Mouse (Mus musculus) adrenal gland, adult 18-20 months (tissue): ENCODE measurements around the gene Mycl. TPM values are rescaled to one million over a fixed set of nuclear protein-coding genes. Genes with fewer than 3 reads are reported as not detected.

ENCODE experiments used
- DNase-seq, 2 experiments: peaks; one replicate each; pipeline ENCODE4 v3.0.0; 2021 to 2022; ENCODE audit warnings: low spot score in 2 of 2
- long read RNA-seq, 2 experiments: library from polyadenylated mRNA; stranded (forward); transcript quantifications; one replicate each; pipeline ENCODE4 v2.0.0; 2021
- total RNA-seq, 2 experiments: library from RNA; stranded (reverse); gene quantifications; 1 replicate in 1 of 2; 2 replicates in 1 of 2; pipeline ENCODE4 v1.2.3; 2021

The Mycl gene
- total RNA-seq: 1 to 10 TPM; 2.2 to 2.9 TPM
- long read RNA-seq, experiment 1, partial matches to known transcripts: 0 of 5 reads
- long read RNA-seq, experiment 1, other reads (novel, unspliced or antisense): 0 of 5 reads
- long read RNA-seq, experiment 2, partial matches to known transcripts: 0 of 3 reads
- long read RNA-seq, experiment 2, other reads (novel, unspliced or antisense): 0 of 3 reads

DNA sequence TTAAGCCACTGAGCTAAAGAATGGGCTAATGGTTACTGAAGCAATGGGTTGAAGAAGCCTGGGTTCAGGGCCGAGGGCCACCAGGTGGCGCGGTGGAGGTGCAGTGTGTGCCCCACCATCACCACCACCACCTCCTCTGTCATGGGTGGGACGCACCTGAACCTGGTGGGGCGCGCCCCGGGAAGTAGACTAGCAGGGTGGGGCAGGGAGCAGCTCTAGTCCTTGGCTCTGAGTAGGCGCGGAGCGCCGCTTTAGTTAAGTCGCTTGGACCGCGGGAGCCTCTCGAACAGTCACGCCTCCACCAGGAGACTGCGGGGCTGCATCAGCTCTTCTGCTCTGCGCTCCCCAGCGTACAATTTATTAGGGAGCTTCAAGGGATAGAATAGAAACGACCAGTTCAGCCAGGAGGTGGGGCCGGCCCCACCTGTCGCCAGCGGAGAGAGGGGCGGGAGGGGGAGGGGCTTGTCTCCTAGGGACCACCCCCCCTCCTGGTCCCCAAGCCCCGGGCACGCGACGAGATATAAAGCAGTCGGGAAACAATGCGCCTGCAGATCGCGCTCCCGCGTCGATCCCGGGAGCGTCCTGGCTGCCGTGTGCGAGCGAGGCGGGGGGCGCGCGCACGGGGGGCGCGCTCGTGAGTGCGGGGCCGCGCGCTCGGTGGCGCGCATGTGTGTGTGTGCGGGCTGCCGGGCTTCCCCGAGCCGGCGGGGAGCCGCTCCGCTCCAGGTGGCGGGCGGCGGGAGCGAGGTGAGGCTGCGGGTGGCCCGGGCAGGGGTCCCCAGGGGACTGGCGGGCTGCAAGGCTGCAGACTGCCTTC is at the start of gene Mycl:
TSS of gene Mycl (plus strand) at position 249 of the 817 bp plus-strand sequence.
- DNase-seq: peak; percentile 76 to 81

- no peak for DNase-seq
Measured at GRCm38 (mm10) chr4:122947223-122947622, 48.2 kb upstream of the Mycl start.

GRCm38 (mm10) chr4:122949096-122949495 is 46.4 kb upstream of the Mycl start:
- DNase-seq: no peak

DNA sequence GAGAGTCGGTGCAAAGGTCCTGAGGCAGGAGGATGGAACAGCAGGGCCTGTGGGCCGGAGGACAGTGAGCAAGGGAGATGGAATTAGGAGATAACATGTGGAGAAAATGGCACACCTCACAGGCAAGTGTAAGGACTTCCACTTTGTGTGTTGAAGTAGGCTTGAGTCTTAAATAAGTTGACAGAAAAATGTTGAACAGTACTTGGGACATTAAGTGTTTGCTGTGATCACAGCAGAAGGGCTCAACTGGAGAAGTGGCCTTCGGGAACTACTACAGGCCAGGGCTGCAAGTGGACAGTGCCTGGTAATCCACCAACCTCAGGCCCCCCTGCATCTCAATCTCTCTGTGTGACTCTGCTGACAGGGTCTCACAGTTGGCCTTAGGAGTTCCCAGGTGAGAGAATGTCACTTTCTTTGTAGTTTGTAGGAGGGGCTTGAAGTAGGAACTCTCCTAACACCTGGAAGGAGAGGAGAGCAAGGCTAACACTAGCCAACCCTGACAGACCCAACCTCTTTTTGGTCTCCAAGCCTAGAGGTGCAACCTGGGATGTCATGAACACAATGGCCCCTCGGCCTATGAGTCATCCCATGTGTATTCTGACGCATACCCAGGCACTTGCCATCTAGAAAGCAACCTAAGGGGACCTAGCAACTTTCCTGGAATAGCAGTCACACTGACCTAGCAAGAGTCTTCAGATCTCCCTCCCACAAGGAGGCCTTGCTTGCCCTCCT is 40.6 kb upstream of the Mycl start:
- DNase-seq: no peak

- peak; percentile 79 to 82 for DNase-seq
Measured at GRCm38 (mm10) chr4:122955412-122956136, 39.9 kb upstream of the Mycl start.

DNA sequence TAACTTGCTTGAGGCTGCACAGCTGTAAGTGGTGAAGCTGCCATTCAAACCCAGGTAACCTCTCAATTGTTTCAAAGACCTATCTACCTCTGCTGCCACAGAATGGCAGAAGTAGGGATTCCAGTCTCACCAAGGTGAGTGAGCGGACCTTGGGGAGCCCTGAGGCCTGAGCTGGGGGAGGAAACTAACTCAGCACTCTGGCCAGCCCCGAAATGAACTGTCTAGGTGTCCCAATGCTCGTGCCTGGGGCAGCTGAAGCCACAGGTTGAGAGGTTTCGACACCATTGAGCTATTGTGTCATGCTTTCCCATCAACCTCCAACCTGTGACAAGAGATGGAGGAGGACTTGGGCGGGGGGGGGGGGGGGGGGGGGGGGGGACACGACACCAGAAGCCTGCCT is 39.2 kb upstream of the Mycl start:
- DNase-seq: no peak

GRCm38 (mm10) chr4:122958491-122959031 is 36.9 kb upstream of the Mycl start:
- no peak for DNase-seq

GRCm38 (mm10) chr4:122959816-122960215 is 35.6 kb upstream of the Mycl start:
- DNase-seq: no peak

DNA sequence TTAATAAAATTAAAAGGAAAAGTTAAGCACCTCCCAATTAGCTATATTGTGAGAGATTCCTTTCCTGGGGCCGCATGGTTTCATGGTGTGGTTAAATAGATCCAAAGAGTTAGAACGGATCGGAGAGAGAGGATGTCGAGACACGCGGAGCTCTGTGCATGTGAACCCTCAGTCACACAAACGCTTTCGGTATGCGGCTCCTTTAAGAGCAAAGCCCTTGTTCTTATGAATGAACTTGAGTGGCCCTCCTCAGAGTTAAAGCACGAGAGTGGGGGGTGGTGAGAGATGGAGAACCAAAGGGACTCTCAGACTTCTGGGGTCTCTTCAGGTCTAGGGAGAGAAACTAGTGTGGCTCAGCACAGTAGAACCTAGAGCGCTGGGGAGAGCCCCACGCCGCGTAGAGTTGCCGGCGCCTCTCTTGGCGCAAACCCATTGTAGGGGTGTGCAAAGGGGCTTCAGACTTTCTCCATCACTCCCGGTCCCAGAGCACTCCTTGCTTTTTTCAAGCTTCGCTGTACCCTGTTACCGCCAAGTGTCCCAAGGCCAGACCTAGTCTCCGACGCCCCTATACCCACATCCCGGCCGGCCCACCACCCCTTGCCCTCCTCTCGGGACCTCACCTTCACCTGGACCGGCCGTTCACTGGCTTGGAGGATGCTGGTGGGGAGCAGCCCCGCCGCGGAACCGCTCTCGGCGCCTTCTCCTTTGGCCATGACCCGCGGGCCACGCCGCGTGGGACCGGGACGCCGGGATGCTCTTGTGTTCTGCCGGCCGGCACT is 34.9 kb upstream of the Mycl start:
- DNase-seq: peak in 1 of 2 experiments; percentile 18

DNA sequence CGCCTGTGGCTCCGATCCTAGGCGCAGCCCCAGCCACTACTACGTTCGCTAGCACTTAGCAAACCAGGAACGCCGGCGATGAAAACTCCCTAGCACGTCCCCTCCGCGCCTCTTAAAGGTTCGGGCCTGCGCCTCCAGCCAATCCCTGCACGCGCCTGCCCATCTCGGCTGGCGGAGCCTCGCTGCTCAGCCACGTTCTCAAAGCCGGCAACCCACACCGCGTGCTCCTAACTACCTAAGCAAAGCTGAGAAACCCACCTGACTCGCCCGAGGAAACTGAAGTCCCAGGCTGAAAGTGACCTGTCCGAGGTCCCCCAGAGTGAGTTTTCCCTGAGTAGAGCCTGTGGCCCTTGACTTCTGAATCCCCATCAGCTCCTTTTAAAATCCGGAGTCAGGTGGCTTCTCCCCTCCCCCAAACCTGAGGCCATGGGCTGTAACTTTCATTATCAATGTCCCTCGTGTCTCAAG is 34.3 kb upstream of the Mycl start, which contains the start of gene Mfsd2a:
TSS of gene Mfsd2a (minus strand) at position 89 of the 468 bp plus-strand sequence.
- DNase-seq: peak; percentile 61 to 63

- no peak for DNase-seq
Measured at GRCm38 (mm10) chr4:122961589-122961988, 33.9 kb upstream of the Mycl start.

DNA sequence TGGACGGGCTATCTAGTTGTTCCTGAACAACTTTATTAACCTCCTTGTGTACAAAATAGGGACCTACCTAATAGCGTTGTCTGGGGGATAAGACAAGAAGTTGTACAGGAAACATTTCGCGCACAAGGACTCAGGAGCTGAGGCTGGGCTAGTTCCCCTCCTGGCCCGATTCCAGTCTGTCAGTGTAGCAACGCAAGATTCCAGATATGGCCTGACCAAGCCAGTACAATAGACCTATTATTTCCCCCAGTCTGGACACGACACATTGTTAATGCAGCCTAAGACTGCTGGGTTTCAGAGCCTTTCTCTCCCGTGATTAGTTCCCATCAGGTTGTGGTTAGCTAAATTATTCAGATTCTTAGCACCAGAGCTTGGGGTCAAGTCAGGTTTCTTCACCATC is 32.7 kb upstream of the Mycl start:
- DNase-seq: no peak

DNA sequence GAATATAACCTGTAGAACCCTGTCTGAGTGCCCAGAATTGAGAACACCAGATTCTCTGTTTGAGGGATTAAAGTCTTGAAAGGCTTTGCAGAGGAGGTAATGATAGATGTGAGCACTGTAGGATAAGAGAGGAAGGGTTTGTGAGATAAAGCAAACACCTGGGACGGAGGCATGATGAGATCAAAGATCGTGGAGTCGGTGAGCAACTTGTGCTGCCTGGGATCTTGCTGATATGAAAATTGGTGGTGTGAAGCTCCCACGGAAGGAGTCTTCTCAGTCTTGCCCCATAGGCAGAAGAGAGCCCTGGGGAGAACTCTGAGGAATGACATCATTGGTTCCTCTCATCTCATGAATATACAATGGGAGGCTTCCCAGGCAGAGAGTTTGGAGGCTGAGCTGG is 27.3 kb upstream of the Mycl start:
- DNase-seq: no peak

- DNase-seq: no peak
Measured at GRCm38 (mm10) chr4:122971191-122971590, 24.3 kb upstream of the Mycl start.

DNA sequence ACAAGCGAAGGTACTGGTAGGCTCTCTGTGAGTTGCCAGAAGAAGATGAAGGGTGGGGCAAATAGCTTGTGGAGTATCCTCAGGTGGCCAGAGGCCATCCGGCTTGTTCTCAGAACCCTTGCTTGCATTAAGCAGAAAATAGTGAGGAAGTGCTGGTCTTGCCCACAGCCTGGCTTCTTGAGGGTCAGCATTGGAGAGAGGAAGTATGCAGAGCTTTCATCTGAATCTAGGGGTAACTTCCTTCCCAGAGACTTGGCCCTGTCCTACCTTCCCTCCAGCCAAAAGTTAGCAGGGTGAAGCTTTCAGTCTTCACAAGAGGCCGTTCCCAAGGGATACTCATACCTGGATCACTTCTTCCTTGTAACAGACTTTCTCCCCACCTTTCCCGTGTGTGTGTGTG is 23.8 kb upstream of the Mycl start:
- no peak for DNase-seq

GRCm38 (mm10) chr4:122972056-122972455 is 23.4 kb upstream of the Mycl start:
- DNase-seq: no peak

DNA sequence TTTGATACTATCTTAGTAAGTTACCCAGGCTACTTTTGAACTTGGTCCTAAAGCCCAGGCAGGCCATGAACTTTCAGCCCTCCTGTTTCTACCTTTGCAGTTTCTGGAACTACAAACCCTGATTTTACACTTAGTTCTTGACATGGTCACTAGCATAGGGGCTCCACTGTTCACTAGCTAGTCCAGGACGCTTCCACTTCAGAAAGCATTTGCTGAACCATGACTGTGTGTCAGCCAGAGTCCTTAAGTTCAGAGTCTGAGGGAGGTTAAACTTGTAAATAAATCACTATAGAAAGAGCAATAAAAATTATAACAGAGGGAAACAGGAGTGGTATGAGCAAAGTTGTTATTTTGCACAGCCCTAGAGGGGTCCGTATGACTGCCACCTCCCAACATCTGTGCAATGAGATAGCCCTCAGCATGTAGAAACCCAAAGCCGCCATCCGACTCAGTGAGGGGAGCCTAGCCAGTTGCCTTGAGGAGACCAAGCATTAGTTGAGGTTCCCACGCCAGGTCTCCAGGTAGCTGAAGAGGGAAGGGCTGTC is 20.4 kb upstream of the Mycl start:
- no peak for DNase-seq

DNA sequence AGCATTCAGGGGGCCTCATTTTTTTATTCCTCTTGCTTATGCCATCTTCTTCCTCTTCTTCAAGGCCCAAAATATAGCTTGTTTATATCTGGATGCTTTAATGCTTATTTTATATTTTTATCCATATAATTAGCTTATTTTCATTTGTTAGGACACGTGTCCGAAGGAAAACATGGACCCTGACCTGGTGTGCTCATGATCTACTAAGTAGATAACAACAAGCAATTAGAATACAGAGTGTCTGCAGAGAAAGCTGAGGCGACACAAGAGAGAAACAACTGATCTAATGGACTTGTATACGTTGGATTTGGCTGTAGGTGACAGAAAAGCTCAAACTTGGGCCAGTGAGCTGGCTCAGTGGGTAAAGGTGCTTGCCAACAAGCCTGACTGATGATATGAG is 18.6 kb upstream of the Mycl start:
- no peak for DNase-seq

DNA sequence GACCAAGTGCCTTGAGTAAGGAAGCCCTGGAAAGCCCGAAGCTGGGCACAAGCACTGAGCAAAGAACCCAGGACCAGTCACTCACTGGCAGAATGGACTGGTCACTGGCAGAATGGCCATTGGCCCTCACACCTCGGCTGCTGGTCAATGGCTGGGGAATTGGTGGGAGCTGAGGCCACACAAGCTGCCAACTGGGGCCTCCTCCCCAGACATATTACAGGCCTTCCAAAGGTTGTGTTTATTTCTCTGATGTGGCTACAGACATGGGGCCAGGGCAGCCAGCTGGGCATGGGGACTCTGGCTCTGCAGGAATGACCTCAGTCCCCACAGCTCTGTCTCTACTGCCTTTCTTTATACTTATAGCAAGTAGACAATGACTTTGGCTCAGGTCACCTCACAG is 16.6 kb upstream of the Mycl start:
- DNase-seq: no peak

DNA sequence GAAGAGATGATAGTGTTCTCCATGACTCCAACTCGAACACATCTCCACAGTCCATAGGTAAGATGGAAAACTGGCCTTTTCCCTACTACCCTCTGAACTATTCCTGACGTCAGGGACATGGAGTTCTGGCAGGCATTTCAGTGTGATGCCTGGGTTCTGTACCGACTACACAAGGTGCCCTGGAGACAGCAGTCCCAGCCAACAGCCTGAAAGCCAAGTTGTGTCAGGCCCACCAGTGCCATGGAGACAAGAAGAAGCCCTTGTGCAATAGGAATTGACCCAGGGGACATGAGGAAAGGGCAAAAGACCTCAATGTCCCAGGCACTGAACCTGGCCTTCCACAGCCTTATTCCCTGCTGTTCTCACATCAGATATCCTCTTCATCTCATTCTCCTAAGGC is 15.6 kb upstream of the Mycl start:
- no peak for DNase-seq
